Mouse (Mus musculus) c-Kit-positive CD71-positive TER-119-negative erythroid progenitor cells, embryonic 14.5 days (primary cell): Measurements from ENCODE around the gene Polr2h.
"Not testable (repeated sequence)": the region's sequence is repeated elsewhere in the genome, so short reads cannot be mapped to it uniquely, and the experiment has no call there.

Experiments used
- DNase-seq: peaks from one replicate; pipeline ENCODE4 v3.0.0-alpha.2; 2013; ENCODE audit warnings: low read depth

The Polr2h gene

DNA sequence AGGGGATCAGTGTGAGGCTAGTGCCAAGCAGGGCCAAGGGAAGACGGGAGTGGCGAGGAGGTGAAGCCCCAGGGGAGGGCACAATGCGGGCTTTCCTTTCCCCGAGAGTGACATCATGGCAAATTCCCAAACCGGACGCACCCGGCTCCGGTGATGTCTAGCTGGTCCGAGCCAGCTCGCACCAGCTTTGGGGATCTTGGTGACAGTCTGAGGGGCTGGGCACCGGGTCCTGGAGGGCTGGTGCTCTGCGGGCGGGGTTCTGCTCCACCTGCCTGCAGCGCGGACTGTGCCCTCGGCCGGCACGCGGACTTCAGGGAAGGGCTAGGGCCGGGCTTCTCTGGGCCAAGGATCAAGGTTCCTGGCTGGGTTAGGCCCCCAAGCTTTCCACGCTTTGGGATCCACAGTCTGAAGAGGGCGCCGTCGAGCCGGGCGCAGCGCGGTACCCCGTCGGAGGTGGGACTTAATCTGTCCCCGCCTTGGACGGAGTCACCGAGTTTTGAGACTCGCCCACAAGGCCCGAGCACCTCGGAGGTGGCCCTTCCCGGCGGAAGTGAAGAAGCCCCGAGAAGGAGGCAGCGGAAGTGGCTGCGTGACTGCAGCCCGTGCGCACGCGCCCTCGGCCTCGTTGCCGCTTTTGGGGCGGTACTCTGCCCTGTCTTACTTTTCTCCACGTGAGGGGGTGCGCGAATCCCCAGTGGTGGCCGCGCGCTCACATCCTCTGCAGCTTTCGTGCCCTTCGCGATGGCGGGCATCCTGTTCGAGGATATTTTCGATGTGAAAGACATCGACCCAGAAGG lies at the start of gene Polr2h, which contains the start of gene Clcn2:
Polr2h (plus strand) TSS at position 485 of the 797 bp plus-strand sequence.
Clcn2 (minus strand) TSS at position 566 of the 797 bp plus-strand sequence.
- peak; percentile 96 for DNase-seq

DNA sequence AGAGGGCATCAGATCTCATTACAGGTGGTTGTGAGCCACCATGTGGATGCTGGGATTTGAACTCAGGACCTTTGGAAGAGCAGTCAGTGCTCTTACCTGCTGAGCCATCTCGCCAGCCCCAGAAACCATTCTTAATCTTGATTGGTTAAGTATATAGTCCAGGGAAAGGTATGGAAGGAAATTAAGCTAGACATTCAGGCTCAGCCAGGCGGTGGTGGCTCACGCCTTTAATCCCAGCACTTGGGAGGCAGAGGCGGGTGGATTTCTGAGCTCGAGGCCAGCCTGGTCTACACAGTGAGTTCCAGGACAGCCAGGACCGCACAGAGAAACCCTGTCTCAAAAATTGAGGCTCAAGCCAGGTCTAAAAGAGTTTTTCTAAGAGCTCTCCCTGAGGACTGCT lies 49.5 kb upstream of the Polr2h start, which contains the start of gene Eif4g1:
Eif4g1 (plus strand) TSS at position 301 of the 400 bp plus-strand sequence.
- DNase-seq, result not testable (repeated sequence)

DNA sequence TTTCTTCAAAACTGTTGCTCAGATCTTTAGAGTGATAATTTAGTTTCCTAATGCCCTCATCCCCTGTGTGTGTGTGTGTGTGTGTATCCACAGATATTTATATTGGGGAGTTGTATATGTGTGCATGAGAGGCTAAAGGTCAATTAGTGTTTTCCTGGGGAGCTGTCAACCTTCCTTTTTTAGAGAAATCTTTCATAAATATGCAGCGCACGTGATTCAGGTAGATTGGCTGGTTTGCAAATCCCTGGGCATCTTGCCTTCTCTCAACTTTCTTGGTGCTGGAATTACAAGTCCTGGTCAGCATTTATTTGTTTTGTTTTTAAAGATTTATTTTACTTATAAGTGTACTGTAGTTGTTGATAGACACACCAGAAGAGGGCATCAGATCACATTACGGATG lies 47.2 kb upstream of the Polr2h start:
- DNase-seq, result no peak

DNA sequence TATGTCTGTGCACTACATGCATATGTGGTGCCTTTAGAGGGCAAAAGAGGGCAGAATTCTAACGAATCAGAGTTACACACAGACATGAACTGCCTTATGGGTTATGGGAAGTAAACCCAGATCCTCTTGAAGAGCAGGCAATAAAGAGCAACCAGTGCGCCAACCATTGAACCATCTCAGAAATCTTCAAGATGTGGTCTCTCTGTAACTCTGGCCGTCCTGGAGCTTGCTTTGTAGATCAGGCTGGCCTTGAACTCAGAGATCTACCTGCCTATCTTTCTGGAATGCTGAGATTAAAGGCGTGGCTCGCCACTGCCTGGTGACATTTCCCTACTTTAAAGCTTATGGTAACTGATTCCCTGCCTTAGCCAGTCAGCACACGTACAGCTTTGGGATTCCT lies 45.6 kb upstream of the Polr2h start:
- no peak for DNase-seq

DNA sequence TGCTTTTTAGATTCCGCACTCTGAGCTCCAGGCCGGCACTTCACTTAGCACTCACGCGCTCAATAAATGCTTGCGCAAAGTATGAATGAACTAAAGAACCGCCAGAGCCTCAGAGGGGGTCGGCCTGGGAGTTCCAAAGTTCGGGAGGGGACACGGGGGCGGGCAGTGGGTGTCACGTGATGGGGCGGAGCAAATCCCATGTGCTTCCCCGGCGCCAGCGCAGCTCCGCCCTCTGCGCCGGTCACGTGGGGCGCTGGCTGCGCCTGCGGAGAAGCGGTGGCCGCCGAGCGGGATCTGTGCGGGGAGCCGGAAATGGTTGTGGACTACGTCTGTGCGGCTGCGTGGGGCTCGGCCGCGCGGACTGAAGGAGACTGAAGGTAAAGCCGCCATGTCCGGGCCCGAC lies 45.0 kb upstream of the Polr2h start:
- peak; percentile 85 for DNase-seq

DNA sequence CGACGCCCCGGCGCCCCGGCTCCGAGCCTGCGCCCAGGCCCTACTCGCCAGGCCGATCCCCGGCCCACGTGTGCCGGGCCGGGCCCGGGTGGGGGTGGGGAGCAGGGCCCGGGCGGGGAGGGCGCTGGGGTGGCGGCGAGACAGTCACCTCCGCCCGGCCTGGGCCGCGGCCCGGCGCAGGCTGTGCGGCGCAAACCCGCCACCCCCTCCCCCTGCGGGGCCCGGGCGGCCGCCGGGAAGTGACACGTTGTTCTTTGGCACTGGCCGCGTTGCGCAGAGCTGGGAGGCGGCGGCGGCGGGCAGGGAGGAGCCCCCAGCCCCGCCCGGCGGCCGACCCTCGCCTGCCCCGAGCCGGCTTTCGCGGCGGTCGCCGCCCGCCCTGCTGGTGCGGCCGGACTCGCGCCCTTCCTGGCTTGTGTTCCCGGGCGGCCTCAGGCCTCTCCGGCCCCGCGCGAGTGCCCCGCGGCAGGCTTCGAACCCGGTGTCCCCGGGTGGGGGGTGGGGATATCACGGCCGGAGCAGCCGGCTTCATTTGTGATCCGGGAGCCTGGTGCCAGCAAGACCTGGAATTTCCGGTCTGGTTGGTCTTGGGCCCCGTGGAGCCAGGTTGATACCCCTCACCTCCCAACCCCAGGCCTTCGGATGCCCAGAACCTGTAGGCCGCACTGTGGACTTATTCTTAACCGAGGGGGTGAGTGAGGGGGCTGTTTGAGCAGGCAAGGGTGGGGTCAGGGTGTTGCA lies 44.3 kb upstream of the Polr2h start:
- DNase-seq, result no peak

DNA sequence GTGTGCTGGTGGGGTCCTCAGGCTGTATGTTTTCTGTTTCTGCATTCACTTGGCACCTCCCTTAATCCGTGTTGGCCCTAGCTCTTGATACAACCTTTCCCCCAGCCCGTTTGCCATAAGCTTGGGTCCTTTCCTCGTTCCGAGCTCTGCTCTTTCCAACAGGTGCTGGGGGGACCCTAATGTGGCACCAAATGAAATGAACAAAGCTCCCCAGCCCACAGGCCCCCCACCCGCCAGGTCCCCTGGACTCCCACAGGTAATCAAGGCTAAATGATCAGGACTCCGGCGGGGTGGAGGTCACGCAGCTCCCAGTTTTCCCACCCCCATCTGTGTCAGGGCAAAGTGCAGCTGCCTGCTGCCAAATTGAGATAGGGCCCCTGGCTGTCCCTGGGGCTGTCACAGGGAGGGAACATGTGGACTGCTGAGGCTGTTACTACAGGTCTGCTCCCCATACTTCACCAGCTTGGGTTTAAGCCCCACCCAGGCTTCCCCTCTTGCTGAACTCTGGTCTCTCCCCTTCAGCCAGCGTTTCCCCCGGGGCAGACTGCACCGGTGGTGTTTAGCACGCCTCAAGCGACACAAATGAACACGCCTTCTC lies 43.7 kb upstream of the Polr2h start:
- DNase-seq, result no peak

DNA sequence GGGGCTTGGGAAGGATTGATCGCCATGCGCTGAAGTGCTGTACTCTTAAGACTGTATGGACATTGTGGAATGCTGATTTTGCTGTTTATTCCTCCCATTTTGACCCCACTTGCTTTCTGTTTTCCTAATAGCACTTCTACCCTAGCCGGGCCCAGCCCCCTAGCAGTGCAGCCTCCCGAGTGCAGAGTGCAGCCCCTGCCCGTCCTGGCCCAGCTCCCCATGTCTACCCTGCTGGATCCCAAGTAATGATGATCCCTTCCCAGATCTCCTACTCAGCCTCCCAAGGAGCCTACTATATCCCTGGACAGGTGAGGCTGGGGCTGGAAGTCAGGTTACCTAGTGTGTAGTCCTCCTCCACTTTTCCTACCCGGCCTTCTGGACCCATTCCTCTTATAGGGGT lies 42.3 kb upstream of the Polr2h start:
- no peak for DNase-seq

DNA sequence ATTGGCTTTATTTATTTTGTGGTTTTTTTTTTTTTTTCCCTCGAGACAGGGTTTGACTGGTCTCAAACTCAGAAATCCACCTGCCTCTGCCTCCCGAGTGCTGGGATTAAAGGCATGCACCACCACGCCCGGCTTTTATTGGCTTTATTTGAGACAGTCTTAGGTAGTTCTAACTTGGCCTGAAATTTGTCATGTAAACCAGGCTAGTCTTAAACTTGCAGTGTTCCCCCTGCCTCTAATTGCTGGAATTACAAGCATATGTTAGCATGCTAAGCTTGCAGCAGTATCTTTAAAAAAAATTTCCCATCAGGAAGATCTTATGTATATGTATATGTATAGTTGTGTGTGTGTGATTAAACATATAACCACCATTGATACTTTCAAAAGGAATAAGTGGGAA lies 40.8 kb upstream of the Polr2h start:
- DNase-seq, result no peak

DNA sequence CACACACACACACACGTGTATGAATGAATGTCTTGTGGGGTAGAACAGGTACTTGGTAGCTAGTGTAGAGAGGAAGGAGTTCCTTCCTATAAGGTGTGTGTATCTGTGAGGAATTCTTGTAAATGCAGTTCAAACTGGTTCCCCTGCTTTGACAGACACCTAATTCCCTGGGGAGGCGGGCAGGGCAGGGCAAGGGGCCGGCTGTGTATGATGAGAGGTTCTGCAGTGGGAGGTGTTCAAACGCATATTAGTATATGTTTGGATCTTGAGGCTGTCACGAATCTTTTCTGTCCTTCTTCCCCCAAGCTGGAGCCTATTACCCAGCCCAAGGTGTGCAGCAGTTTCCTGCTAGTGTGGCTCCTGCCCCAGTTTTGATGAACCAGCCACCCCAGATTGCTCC lies 40.1 kb upstream of the Polr2h start:
- no peak for DNase-seq

DNA sequence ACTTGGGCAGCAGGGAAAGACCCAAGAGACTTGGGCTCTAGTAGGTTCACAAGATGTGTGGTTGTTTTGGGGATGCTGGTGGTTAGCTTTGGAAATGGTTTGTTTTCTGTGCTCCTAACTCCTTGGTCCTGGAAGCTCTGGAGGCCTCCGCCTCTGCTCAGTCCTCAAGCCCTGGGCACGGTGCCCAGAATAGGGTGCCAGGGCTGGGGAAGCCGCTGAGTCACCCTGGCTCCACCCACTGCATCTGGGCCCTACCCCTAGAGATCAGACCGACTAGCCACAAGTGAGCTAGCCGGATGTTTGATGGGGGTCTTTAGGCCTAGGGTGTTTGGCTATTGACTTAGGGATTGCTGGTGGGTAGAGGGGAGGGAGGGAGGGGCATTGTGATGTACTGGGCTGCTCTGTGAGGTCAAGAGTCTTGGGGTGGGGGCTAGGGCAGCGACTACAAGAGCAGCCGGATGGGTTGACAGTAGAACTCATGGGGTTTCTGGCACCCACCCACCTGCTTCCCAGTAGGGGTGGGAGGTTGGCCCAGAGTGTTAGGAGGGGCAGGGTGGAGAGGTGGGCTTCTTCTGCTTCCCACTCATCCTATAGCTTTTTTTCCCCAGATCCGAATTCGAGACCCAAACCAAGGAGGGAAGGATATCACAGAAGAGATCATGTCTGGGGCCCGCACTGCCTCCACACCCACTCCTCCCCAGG lies 39.3 kb upstream of the Polr2h start:
- no peak for DNase-seq

DNA sequence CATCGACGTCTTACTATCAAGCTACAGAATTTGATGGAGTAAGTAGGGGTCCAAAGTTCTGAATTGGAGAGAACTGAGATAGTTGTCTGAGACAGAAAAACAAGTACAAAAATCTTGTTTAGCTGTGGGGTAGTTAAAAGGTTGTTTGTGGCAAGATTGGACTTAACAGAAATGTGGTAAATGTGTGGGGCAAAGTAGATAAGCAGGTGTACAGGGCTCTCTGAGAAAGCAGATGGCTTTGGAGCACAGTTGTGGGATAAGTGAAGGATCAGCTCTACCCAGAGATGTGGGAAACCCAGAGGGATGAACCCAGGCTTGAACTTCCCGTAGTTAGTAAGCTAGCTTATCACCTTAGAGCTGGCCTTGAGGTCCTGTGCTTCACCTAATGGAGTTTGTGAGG lies 26.7 kb upstream of the Polr2h start:
- no peak for DNase-seq

DNA sequence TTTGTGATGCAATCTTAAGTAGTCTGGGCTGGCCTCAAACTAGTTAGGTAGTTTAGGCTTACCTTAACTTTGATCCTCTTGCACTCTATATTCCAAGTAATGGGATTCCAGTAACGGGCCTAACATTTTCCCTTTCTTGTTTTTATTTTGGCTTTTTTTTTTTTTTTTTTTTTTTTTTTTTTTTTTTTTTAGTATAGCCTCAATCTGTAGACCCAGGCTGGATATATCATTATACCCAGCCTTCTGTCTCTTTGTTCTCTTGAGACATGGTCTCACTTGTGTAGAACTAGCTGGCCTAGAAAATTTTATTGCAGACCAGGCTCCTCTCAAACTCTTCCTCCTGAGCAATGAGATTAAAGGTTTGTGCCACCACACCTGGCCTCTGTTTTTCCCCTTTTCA lies 25.8 kb upstream of the Polr2h start:
- DNase-seq, result no peak

DNA sequence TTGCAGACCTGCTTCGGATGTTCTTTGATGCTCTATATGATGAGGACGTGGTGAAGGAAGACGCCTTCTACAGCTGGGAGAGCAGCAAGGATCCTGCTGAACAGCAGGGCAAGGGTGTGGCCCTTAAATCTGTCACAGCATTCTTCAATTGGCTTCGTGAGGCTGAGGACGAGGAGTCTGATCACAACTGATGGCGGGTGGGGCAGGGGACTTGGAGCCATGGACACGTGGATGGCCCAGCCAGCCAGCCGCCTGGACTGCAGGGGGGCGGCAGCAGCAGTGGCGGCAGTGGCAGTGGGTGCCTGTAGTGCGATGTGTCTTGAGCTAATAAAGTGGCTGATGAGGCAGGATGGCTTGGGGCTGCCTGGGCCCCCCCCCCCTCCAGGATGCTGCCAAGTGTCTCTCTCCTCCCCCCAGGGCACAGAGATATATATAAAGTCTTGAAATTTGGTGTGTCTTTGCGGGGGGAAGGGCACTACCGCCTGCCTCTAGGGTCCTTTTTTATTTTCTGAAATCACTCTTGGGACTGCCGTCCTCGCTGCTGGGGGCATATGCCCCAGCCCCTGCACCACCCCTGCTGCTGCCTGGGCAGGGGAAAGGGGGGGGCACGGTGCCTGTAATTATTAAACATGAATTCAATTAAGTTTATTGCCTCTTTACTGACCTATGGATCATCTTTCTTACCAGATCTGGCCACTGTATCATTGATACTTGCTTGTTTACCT lies 25.1 kb upstream of the Polr2h start:
- DNase-seq, result no peak

DNA sequence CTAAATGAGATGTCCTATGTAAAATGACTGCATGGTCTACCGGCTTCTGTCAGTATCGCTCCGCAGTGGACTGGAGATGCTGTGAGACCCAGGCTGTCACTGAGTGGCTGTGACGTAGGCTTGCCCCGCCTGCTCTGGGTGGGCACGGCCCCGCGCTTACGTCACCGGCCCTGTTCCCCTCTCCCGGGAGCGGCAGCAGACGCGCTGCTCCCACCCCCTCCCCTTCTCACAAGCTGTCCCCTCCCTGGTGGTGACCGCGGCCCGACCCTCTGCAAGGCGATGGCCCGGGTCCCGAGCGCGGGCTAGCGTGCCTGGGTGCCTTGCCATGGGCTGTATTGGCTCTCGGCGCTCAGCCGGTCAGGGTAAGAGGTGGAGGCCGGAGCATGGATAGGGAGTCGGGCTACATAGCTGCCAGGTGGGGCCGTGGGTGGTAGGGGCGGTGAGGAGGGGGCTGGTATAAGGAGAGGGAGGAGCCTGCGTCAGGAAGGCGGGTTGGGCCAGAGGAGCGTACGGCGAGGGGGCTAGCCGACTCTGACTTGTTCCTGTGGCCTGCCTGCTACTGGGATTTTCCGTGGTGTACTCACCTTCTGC lies 24.3 kb upstream of the Polr2h start, which contains the start of gene Fam131a:
Fam131a (plus strand) TSS at position 131 of the 591 bp plus-strand sequence.
- no peak for DNase-seq

DNA sequence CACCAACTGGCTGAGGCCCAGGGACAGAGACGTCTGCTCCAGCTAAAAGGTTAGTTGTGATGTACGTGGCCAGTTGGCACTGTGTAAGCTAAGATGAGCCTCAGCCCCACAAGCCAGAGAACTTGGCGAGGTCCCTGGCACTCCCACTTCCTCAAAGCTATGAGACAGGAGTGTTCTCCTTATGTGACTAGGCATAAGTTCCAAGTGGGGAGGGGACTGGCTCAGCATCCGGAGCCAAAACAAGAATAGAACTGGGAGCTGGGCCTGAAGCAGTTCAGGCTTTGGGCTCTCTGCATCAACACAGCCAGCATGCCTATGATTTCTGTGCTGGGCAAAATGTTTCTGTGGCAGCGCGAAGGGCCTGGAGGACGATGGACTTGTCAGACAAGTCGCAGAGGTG lies 22.7 kb upstream of the Polr2h start:
- no peak for DNase-seq

DNA sequence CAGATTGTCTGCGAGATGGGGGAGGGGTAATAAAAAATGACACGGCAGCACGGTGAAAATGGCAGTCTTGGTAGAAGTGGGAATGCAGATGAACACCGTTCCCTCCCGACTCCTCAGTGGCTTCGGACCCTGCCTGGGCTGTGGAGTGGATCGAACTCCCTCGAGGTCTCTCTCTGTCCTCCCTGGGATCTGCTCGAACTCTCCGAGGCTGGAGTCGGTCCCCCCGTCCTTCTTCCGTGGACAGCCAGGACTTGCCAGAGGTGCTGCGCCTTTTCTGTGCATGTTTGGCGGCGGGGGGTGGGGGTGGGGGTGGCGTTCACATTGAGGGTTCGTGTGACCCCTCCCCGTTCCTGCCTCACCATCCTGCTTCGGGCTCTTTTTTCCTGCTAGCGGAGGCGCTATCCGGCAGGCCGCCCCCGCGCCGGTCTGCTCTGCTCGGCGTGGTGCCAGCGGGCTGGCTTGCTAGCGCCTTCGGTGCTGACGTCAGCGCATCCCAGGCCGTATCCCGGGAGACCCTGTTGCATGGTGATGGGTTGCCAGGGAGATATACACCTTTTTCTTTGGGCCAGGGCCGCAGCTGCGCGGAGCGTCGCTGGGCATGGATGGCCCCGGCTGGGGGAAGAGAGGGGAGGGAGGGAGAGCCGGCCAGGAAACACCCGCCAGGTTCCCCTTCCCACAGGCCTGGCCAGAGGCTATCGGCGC lies 21.7 kb upstream of the Polr2h start:
- DNase-seq, result no peak

DNA sequence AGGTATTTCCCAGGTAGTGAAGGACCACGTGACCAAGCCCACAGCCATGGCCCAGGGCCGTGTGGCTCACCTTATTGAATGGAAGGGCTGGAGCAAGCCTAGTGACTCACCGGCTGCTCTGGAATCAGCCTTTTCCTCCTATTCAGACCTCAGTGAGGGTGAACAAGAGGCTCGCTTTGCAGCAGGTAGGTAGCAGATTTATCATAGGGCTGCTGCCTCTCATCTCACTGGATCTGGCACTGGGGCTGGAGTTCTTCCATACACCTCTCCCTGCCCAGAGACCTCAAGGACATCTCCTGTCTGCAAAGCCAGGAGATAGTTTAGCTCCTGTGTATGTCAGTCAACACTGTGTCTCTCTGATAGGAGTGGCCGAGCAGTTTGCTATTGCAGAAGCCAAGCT lies 18.2 kb upstream of the Polr2h start:
- no peak for DNase-seq

DNA sequence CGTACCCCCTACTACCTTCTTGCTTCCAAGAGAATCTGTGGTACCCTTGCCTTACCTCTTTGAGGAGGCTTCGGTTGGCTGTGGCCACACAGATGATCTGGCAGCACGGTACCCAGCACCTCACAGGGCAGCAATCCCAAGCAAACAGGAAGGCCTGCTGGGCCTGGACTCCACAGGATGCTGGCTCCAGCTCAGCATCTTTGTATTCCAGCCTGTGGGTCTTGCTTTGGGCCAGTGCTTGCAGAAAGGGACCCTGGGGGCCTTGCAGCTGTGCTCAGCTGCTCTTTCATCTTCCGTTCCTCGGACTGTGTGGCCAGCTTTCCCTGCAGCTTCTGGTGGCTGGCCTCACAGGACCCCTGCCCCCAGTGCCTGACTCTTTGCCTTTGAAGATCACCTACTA lies 17.4 kb upstream of the Polr2h start:
- no peak for DNase-seq

DNA sequence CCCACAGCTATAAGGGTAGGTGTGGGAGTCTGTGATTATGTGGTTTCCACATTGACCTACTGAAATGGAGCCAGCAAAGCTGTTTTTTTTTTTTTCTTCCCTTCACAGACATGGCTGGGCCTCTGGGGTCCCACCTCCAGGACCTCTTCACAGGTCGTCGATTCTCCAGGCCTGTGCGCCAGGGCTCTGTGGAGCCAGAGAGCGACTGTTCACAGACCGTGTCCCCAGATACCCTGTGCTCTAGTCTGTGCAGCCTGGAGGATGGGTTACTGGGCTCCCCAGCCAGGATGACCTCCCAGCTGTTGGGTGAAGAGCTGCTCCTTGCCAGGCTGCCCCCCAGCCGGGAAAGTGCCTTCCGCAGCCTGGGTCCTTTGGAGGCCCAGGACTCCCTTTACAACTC lies 16.1 kb upstream of the Polr2h start:
- no peak for DNase-seq
